Mouse (Mus musculus) right cerebral cortex, postnatal 25 days (tissue): Measurements from ENCODE around the gene Acsl1.

ENCODE experiments used
- DNase-seq: peaks from one replicate; pipeline ENCODE4 v3.0.0; 2022

Acsl1 gene

GRCm38 (mm10) chr8:46470792-46471781 is at the start of gene Acsl1:
Gene Acsl1 (plus strand): TSS chr8:46471037.
- peak; percentile 97 for DNase-seq

- no peak for DNase-seq
These were observed 49.3 kb upstream of the Acsl1 start for GRCm38 (mm10) chr8:46421515-46421914.

- no peak for DNase-seq
These were observed 42.9 kb upstream of the Acsl1 start for GRCm38 (mm10) chr8:46427940-46428339.

GRCm38 (mm10) chr8:46429871-46430270 is 41.0 kb upstream of the Acsl1 start:
- DNase-seq = peak; percentile 69

- no peak for DNase-seq
These were observed 38.9 kb upstream of the Acsl1 start for GRCm38 (mm10) chr8:46431921-46432320.

- no peak for DNase-seq
These were observed 38.3 kb upstream of the Acsl1 start for GRCm38 (mm10) chr8:46432581-46432980.

GRCm38 (mm10) chr8:46433656-46434055 is 37.2 kb upstream of the Acsl1 start:
- no peak for DNase-seq

GRCm38 (mm10) chr8:46438491-46438890 is 32.3 kb upstream of the Acsl1 start:
- no peak for DNase-seq

GRCm38 (mm10) chr8:46445964-46446915 is 24.6 kb upstream of the Acsl1 start:
- no peak for DNase-seq

- no peak for DNase-seq
These were observed 23.5 kb upstream of the Acsl1 start for GRCm38 (mm10) chr8:46447334-46447733.

GRCm38 (mm10) chr8:46448606-46449005 is 22.2 kb upstream of the Acsl1 start:
- DNase-seq = no peak

- no peak for DNase-seq
These were observed 21.8 kb upstream of the Acsl1 start for GRCm38 (mm10) chr8:46449063-46449462.

- no peak for DNase-seq
These were observed 21.1 kb upstream of the Acsl1 start for GRCm38 (mm10) chr8:46449723-46450251.

GRCm38 (mm10) chr8:46458215-46458811 is 12.5 kb upstream of the Acsl1 start:
- no peak for DNase-seq

GRCm38 (mm10) chr8:46468400-46468799 is 2.4 kb upstream of the Acsl1 start:
- no peak for DNase-seq

- DNase-seq = no peak
These were observed 1.6 kb upstream of the Acsl1 start for GRCm38 (mm10) chr8:46469071-46469769.

GRCm38 (mm10) chr8:46470091-46470791 is 596 bp upstream of the Acsl1 start:
- no peak for DNase-seq

- DNase-seq = no peak
These were observed 1.2 kb downstream of the Acsl1 start for GRCm38 (mm10) chr8:46471926-46472485.

GRCm38 (mm10) chr8:46474120-46474519 is 3.3 kb downstream of the Acsl1 start:
- no peak for DNase-seq

- no peak for DNase-seq
These were observed 3.8 kb downstream of the Acsl1 start for GRCm38 (mm10) chr8:46474634-46475033.

GRCm38 (mm10) chr8:46475404-46475803 is 4.6 kb downstream of the Acsl1 start:
- DNase-seq = no peak
